Mouse (Mus musculus) C2C12 (cell line): ENCODE measurements around the gene Tesc.

Experiments
- CTCF ChIP-seq: IDR thresholded peaks from one replicate; pipeline ENCODE4 v1.5.1; 2011; ENCODE audit not compliant: control insufficient read depth, insufficient read depth, insufficient read length
- FOSL1 ChIP-seq: IDR thresholded peaks from one replicate; pipeline ENCODE4 v1.8.0; 2011; ENCODE audit warnings: mild to moderate bottlenecking, low read length; ENCODE audit not compliant: poor library complexity, insufficient read depth, severe bottlenecking
- MAX ChIP-seq: IDR thresholded peaks from one replicate; pipeline ENCODE4 v1.6.1; 2011; ENCODE audit warnings: mild to moderate bottlenecking, control low read depth
- MYOD1 ChIP-seq: IDR thresholded peaks from one replicate; pipeline ENCODE4 v1.6.1; 2011; ENCODE audit warnings: low read depth; ENCODE audit not compliant: control insufficient read depth, insufficient read length
- MYOG ChIP-seq: IDR thresholded peaks from one replicate; pipeline ENCODE4 v1.6.1; 2011; ENCODE audit not compliant: control insufficient read depth, insufficient read length; ENCODE audit errors: extremely low read depth
- USF1 ChIP-seq: IDR thresholded peaks from one replicate; pipeline ENCODE4 v1.6.1; 2011; ENCODE audit warnings: low read depth, mild to moderate bottlenecking, control low read depth, moderate library complexity

- TF ChIP-seq FOSL1: no peak
- TF ChIP-seq USF1: no peak
- no peak for TF ChIP-seq CTCF
- no peak for TF ChIP-seq MYOD1
- no peak for TF ChIP-seq MAX
- no peak for TF ChIP-seq MYOG
These were observed 80.7 kb downstream of the Tesc start for GRCm38 (mm10) chr5:118108124-118108793.
